Mouse (Mus musculus) ES-E14 (cell line): Measurements from ENCODE around the gene Ubtd1.
A peak's percentile ranks its signal among the peaks of the same experiment; 100 is the strongest.

ENCODE experiments used
- HCFC1 ChIP-seq: IDR thresholded peaks from 2 replicates; pipeline ENCODE4 v1.6.1; 2012; ENCODE audit warnings: low read length, inconsistent platforms, borderline replicate concordance; ENCODE audit not compliant: insufficient read depth
- MAFK ChIP-seq: IDR thresholded peaks from 2 replicates; pipeline ENCODE4 v1.6.1; 2014; ENCODE audit warnings: mild to moderate bottlenecking, low read depth, low read length, inconsistent platforms; ENCODE audit not compliant: insufficient read depth
- ZC3H11A ChIP-seq: IDR thresholded peaks from 2 replicates; pipeline ENCODE4 v1.6.1; 2012; ENCODE audit warnings: low read depth, mild to moderate bottlenecking, inconsistent platforms, low read length, borderline replicate concordance
- ZNF384 ChIP-seq: IDR thresholded peaks from 2 replicates; pipeline ENCODE4 v1.6.1; 2012; ENCODE audit warnings: low read depth, low read length, inconsistent platforms

DNA sequence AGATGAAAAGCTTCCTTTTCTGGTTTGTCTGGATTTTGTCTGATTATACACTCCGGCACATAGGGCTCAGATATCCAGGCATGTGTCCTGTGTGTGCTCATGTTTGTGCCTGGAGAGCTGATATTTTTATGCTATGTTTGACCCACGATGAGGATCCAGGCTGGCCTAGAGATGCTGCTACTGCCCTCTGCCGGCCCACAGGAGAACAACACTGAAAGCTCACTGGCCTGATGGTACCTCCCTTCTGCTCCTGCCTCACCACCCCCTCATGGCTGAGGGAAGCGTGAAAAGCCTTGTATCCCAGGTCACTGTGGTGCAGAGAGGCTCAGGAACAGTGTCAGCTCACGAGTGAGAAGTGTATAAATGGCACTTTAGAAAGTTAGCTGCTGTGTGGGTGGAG lies 44.6 kb downstream of the Ubtd1 start:
- TF ChIP-seq ZNF384 (no peak), MAFK (no peak), ZC3H11A (peak; percentile 24; the same call in 1 of the 2 replicates), HCFC1 (no peak)
